Mouse (Mus musculus) MEL (cell line): ENCODE results near the gene Pfdn6. TPM values are rescaled to one million over a fixed set of nuclear protein-coding genes. Genes with fewer than 3 reads are reported as not detected.

Experiments used
- DNase-seq: peaks from one replicate; pipeline ENCODE4 v3.0.0; 2011; ENCODE audit warnings: low read depth, low spot score
- H3K27ac ChIP-seq: 2 replicates; pipeline ENCODE4 v1.5.1; 2012; ENCODE audit warnings: low read depth, mild to moderate bottlenecking, control low read depth, low read length, moderate library complexity; ENCODE audit not compliant: control insufficient read depth
- H3K27me3 ChIP-seq, 2 experiments: fragments of 150-350 bp in 1 of 2; sonication (generic) in 1 of 2; 2 replicates each; pipeline ENCODE4 v1.6.1; 2012; ENCODE audit warnings: low read length in 2 of 2, mild to moderate bottlenecking in 2 of 2, improper control_type of control experiment in 1 of 2, moderate library complexity in 1 of 2; ENCODE audit not compliant: insufficient read depth in 2 of 2, control insufficient read depth in 1 of 2
- H3K36me3 ChIP-seq, 2 experiments: 2 replicates each; pipeline ENCODE4 v1.6.1; 2012 to 2014; ENCODE audit warnings: low read length in 2 of 2, improper control_type of control experiment in 1 of 2, inconsistent platforms in 1 of 2, mild to moderate bottlenecking in 1 of 2; ENCODE audit not compliant: insufficient read depth in 2 of 2, control insufficient read depth in 1 of 2
- H3K4me1 ChIP-seq, 2 experiments: fragments of 150-350 bp in 1 of 2; sonication (generic) in 1 of 2; 2 replicates each; pipeline ENCODE4 v1.6.1; 2012; ENCODE audit warnings: low read length in 2 of 2, improper control_type of control experiment in 1 of 2, mild to moderate bottlenecking in 1 of 2; ENCODE audit not compliant: insufficient read depth in 2 of 2, control insufficient read depth in 1 of 2
- H3K4me3 ChIP-seq, 2 experiments: fragments of 150-350 bp in 1 of 2; sonication (generic) in 1 of 2; 2 replicates each; pipeline ENCODE4 v1.5.1; 2012; ENCODE audit warnings: low read depth in 2 of 2, low read length in 2 of 2, mild to moderate bottlenecking in 2 of 2, moderate library complexity in 2 of 2, control low read depth in 1 of 2, improper control_type of control experiment in 1 of 2; ENCODE audit not compliant: control insufficient read depth in 1 of 2, insufficient read depth in 1 of 2
- H3K79me2 ChIP-seq: 2 replicates; pipeline ENCODE4 v1.6.1; 2012; ENCODE audit warnings: mild to moderate bottlenecking, low read length, moderate library complexity; ENCODE audit not compliant: control insufficient read depth, poor library complexity, insufficient read depth
- H3K9ac ChIP-seq: 2 replicates; pipeline ENCODE4 v1.6.1; 2012; ENCODE audit warnings: low read depth, mild to moderate bottlenecking, control low read depth, low read length, moderate library complexity; ENCODE audit not compliant: control insufficient read depth, poor library complexity, severe bottlenecking
- H3K9me3 ChIP-seq: fragments of 150-350 bp; sonication (generic); replicated peaks from 2 replicates; pipeline ENCODE4 v1.6.1; 2012; ENCODE audit warnings: mild to moderate bottlenecking, low read length, improper control_type of control experiment, moderate library complexity; ENCODE audit not compliant: insufficient read depth
- CTCF ChIP-seq, 3 experiments: IDR thresholded peaks in 2 of 3; conservative IDR thresholded peaks in 1 of 3; 2 replicates each; pipeline ENCODE4 v1.5.1; 2011 to 2012; ENCODE audit warnings: low read length in 3 of 3, low read depth in 2 of 3, mild to moderate bottlenecking in 2 of 3, improper control_type of control experiment in 1 of 3, inconsistent platforms in 1 of 3, mixed read lengths in 1 of 3, moderate library complexity in 1 of 3; ENCODE audit not compliant: control insufficient read depth in 1 of 3, insufficient read depth in 1 of 3, poor library complexity in 1 of 3, severe bottlenecking in 1 of 3
- ETS1 ChIP-seq: IDR thresholded peaks from 2 replicates; pipeline ENCODE4 v1.6.1; 2012; ENCODE audit warnings: low read depth, mild to moderate bottlenecking, inconsistent platforms, low read length, improper control_type of control experiment, moderate library complexity
- HCFC1 ChIP-seq: IDR thresholded peaks from 2 replicates; pipeline ENCODE4 v1.6.1; 2012; ENCODE audit warnings: low read depth, mild to moderate bottlenecking, inconsistent platforms, low read length, improper control_type of control experiment, moderate library complexity
- JUND ChIP-seq: IDR thresholded peaks from 2 replicates; pipeline ENCODE4 v1.6.1; 2011; ENCODE audit warnings: low read depth, mild to moderate bottlenecking, improper control_type of control experiment, low read length
- KAT2A ChIP-seq: conservative IDR thresholded peaks from 2 replicates; pipeline ENCODE4 v1.6.1; 2012; ENCODE audit warnings: low read depth, low read length, improper control_type of control experiment, inconsistent platforms
- MAX ChIP-seq: IDR thresholded peaks from 2 replicates; pipeline ENCODE4 v1.6.1; 2011; ENCODE audit warnings: low read length, improper control_type of control experiment
- MAZ ChIP-seq: IDR thresholded peaks from 2 replicates; pipeline ENCODE4 v1.6.1; 2012; ENCODE audit warnings: low read depth, mild to moderate bottlenecking, inconsistent platforms, low read length, improper control_type of control experiment
- MEF2A ChIP-seq: IDR thresholded peaks from 2 replicates; pipeline ENCODE4 v1.6.1; 2014; ENCODE audit warnings: low read depth, mild to moderate bottlenecking, inconsistent platforms, low read length, improper control_type of control experiment; ENCODE audit not compliant: poor library complexity, insufficient replicate concordance, severe bottlenecking; ENCODE audit errors: extremely low read depth
- MXI1 ChIP-seq: IDR thresholded peaks from 2 replicates; pipeline ENCODE4 v1.6.1; 2011; ENCODE audit warnings: mild to moderate bottlenecking, low read depth, low read length, improper control_type of control experiment
- NRF1 ChIP-seq: IDR thresholded peaks from 2 replicates; pipeline ENCODE4 v1.6.1; 2014; ENCODE audit warnings: low read depth, mild to moderate bottlenecking, inconsistent platforms, low read length, improper control_type of control experiment, moderate library complexity; ENCODE audit not compliant: poor library complexity, insufficient read depth, severe bottlenecking
- POLR2A ChIP-seq, 2 experiments: IDR thresholded peaks; 2 replicates each; pipeline ENCODE4 v1.6.1; 2011 to 2012; ENCODE audit warnings: low read length in 2 of 2, mild to moderate bottlenecking in 2 of 2, control low read depth in 1 of 2, improper control_type of control experiment in 1 of 2, low read depth in 1 of 2, moderate library complexity in 1 of 2; ENCODE audit not compliant: control insufficient read depth in 1 of 2, insufficient read depth in 1 of 2, poor library complexity in 1 of 2
- POLR2AphosphoS5 ChIP-seq: IDR thresholded peaks from 2 replicates; pipeline ENCODE4 v1.6.1; 2012; ENCODE audit warnings: low read depth, borderline replicate concordance, mild to moderate bottlenecking, inconsistent platforms, low read length, moderate library complexity, mixed read lengths
- RAD21 ChIP-seq: IDR thresholded peaks from 2 replicates; pipeline ENCODE4 v1.6.1; 2011; ENCODE audit warnings: mild to moderate bottlenecking, low read depth, low read length, improper control_type of control experiment
- SMC3 ChIP-seq: IDR thresholded peaks from 2 replicates; pipeline ENCODE4 v1.6.1; 2011; ENCODE audit warnings: low read depth, low read length, improper control_type of control experiment
- TAL1 ChIP-seq: IDR thresholded peaks from 2 replicates; pipeline ENCODE4 v1.6.1; 2012; ENCODE audit warnings: mild to moderate bottlenecking, inconsistent platforms, low read length, moderate library complexity, mixed read lengths
- USF1 ChIP-seq: IDR thresholded peaks from 2 replicates; pipeline ENCODE4 v1.6.1; 2014; ENCODE audit warnings: low read depth, mild to moderate bottlenecking, inconsistent platforms, low read length, improper control_type of control experiment, moderate library complexity
- ZMIZ1 ChIP-seq: IDR thresholded peaks from 2 replicates; pipeline ENCODE4 v1.6.1; 2012; ENCODE audit warnings: low read depth, mild to moderate bottlenecking, inconsistent platforms, low read length, improper control_type of control experiment, moderate library complexity
- polyA plus RNA-seq, 2 experiments: library from polyadenylated mRNA; stranded (reverse) in 1 of 2; unstranded in 1 of 2; fragments of >175 nt in 1 of 2; fragments of >200 nt in 1 of 2; gene quantifications; 2 replicates each; pipeline versions ENCODE4 v1.2.1 to v1.2.4; 2012; ENCODE audit warnings: low replicate concordance in 2 of 2, low read depth in 1 of 2; ENCODE audit not compliant: insufficient read length in 2 of 2, insufficient read depth in 1 of 2, missing spikeins in 1 of 2
- total RNA-seq: library from RNA; depleted of rRNA; stranded (reverse); fragments of 300-350 nt; gene quantifications from 2 replicates; pipeline ENCODE4 v1.2.3, GENCODE M21; 2012

Pfdn6 gene
- total and polyA plus RNA-seq, 3 experiments = 222 to 239 TPM; not detected in 1

DNA sequence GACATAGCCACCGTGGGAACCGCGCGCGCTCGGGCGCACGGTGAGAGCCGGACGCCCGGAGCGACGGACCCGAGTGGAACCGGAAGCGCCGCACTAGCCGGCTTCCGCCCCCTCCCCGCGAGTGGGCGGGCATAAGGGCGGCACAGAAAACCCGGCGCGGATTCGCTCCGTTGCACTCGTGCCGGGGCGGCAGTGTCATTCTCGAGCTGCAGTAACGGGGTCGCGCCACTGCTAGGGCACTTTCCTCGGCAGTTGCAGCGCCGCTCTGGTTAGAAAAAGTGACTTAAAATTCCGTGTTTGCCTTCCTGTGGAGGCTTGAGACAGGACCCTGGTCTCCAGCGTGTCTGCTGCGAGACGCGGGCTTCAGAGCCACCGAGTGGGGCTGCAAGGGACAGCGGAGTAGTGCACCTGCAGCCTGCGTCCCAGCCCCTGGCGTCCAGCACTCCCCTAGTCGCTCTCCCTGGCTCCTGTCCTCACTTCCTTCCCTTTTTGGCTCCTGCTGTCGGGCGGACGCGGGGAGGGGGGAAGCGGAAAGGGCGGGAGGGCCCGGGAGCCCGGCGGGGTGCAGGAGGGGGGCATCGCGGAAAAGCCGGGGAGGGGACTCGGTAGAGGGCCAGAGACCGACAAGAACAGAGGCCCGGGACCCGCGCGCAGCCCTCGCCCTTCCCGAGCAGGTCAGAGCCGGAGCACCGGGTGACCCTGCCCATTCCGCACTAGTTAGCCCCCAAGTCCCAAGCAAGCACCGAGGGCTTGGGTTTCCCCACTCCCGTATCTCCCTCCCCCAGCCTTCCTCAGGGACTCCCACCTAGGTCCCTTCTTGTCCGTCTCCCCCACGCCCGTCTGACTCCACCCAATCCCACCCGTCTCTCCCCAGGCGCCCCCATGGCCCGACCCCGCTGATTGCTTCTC lies 10.5 kb downstream of the Pfdn6 start, which contains the start of gene Rgl2 (continued):
- TF ChIP-seq HCFC1 (peak; percentile 94), JUND (0 out of 2 replicates have a peak, but pooled peaks have one; percentile 0), TAL1 (no peak), KAT2A (peak; percentile 73; the same call in 1 of the 2 replicates), MAZ (peak; percentile 100)

DNA sequence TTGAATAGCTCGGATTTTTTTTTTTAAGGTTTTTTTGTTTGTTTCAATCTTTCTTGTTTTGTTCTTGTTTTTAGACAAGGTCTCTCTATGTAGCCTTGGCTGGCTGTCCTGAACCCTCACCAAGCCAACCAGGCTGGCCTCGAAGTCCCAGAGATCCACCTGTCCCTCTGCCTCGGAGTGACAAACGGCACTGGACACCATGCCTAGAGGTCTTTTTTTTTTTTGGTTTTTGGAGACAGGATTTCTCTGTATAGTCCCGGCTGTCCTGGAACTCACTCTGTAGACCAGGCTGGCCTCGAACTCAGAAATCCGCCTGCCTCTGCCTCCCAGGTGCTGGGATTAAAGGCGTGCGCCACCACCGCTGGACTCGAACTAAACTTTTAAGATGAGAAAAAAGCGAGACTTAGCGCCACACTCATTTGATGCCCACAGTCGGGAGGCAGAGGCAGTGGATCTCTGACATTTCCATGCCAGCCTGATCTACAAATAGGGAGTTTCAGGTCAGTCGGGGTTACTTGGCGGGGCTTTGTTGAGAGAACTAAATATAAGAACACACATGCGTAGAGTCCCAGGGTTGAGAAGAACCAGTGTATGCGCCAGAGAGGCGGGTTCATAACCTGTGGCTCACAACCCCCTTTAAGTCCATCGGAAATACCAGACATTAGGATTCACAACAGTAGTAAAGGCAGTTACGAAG lies 11.7 kb downstream of the Pfdn6 start:
- peaks cover 2 to 24% of the 10 kb centered on the region in 2 experiments for H3K4me1 ChIP-seq
- H3K79me2 ChIP-seq = peaks cover 24% of the 10 kb centered on the region
- peaks cover 0 to 8% of the 10 kb centered on the region in 2 experiments; a peak in 2 of 4 replicates for H3K36me3 ChIP-seq
- peak overlapping the region; percentile 75 for H3K9ac ChIP-seq
- DNase-seq = no peak
- H3K27ac ChIP-seq = peak overlapping the region; percentile 56
- no peaks in the 10 kb centered on the region for H3K9me3 ChIP-seq
- H3K27me3 ChIP-seq = no peaks in the 10 kb centered on the region
- peak overlapping the region; percentile 74 to 78 for H3K4me3 ChIP-seq
- no peak for TF ChIP-seq POLR2AphosphoS5
- TF ChIP-seq ZMIZ1 = 0 out of 2 replicates have a peak, but pooled peaks have one; percentile 7

DNA sequence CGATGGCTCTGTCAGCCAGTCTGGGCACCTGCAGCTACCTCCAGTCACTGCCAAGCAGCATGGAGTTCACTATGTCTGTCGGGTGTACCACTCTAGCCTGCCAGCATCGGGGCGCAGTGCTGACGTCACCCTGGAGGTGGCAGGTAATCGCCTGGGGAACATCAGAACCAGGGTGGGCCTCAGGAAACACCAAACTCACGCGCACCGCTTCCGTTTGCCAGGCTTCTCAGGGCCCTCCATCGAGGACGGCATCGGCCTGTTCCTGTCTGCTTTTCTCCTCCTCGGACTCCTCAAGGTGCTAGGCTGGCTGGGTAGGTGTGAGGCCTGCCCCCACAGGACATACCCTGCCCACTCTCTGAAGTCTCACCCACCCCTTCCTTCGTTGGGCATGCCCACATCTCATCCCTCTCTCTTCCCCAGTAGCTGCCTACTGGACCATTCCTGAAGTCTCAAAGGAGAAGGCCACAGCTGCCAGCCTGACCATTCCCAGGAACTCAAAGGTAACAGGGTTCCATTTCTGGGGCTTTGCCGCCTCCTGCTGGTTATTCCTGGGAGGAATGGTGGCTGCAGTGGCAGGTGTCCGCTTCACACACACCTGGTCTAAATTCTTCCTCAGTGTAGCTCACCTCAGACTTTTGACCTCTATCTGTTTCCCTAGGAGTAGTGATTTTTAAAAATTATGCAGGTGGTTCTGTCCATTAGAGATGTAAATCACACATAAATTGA lies 13.8 kb downstream of the Pfdn6 start:
- H3K9me3 ChIP-seq = no peaks in the 10 kb centered on the region
- H3K79me2 ChIP-seq = peaks cover 24% of the 10 kb centered on the region
- no peak for DNase-seq
- H3K9ac ChIP-seq = no peak overlapping the region
- TF ChIP-seq MXI1 = no peak
- TF ChIP-seq MEF2A = no peak
- no peak for TF ChIP-seq MAX
- TF ChIP-seq ETS1 = no peak
- no peak for TF ChIP-seq USF1
- peak; percentile 36 for TF ChIP-seq RAD21
- peak; percentile 26 to 51 (median 50); a peak in 5 of 6 replicates for TF ChIP-seq CTCF (IDR thresholded peaks at IDR 0.05 in 2 of 3, conservative IDR thresholded peaks at IDR 0.05 in 1 of 3; ENCODE audit: control insufficient read depth in 1 of 3, insufficient read depth in 1 of 3, low read depth in 2 of 3, low read length in 3 of 3, poor library complexity in 1 of 3, severe bottlenecking in 1 of 3)
- 0 out of 2 replicates have a peak, but pooled peaks have one; percentile 25 for TF ChIP-seq SMC3
- TF ChIP-seq NRF1 = no peak
- peak in 1 of 2 experiments; percentile 23; a peak in 1 of 4 replicates for TF ChIP-seq POLR2A (IDR thresholded peaks at IDR 0.05; ENCODE audit: control insufficient read depth in 1 of 2, insufficient read depth in 1 of 2, low read depth in 1 of 2, low read length in 2 of 2, poor library complexity in 1 of 2)
- no peak overlapping the region for H3K4me3 ChIP-seq
- no peaks in the 10 kb centered on the region for H3K27me3 ChIP-seq
- H3K27ac ChIP-seq = no peak overlapping the region
- H3K36me3 ChIP-seq = peaks cover 0 to 8% of the 10 kb centered on the region in 2 experiments; a peak in 2 of 4 replicates
- peaks cover 2 to 25% of the 10 kb centered on the region in 2 experiments for H3K4me1 ChIP-seq
